Mouse (Mus musculus) hindbrain, embryonic 12.5 days (tissue): Measurements from ENCODE around the gene Rbm47. TPM values are rescaled to one million over a fixed set of nuclear protein-coding genes. Genes with fewer than 3 reads are reported as not detected.

Experiments
- ATAC-seq: fragments of 200-750 bp; cut with Nextera tagmentation; 2 replicates; pipeline ENCODE4 v1.8.0; 2017; ENCODE audit warnings: moderate TSS enrichment; ENCODE audit not compliant: low FRiP score
- H3K27ac ChIP-seq: fragments of 300-500 bp; sonication (generic); 2 replicates; pipeline ENCODE4 v1.5.1; 2016; ENCODE audit warnings: mild to moderate bottlenecking
- H3K27me3 ChIP-seq: fragments of 300-500 bp; sonication (generic); 2 replicates; pipeline ENCODE4 v1.6.1; 2016; ENCODE audit warnings: mild to moderate bottlenecking
- H3K36me3 ChIP-seq: fragments of 300-500 bp; sonication (generic); 2 replicates; pipeline ENCODE4 v1.6.1; 2016; ENCODE audit warnings: mild to moderate bottlenecking
- H3K4me1 ChIP-seq: fragments of 300-500 bp; sonication (generic); 2 replicates; pipeline ENCODE4 v1.6.1; 2016
- H3K4me2 ChIP-seq: fragments of 300-500 bp; sonication (generic); replicated peaks from 2 replicates; pipeline ENCODE4 v1.6.1; 2016; ENCODE audit warnings: mild to moderate bottlenecking
- H3K4me3 ChIP-seq: fragments of 300-500 bp; sonication (generic); 2 replicates; pipeline ENCODE4 v1.5.1; 2016; ENCODE audit warnings: mild to moderate bottlenecking
- H3K9ac ChIP-seq: fragments of 300-500 bp; sonication (generic); 2 replicates; pipeline ENCODE4 v1.6.1; 2016; ENCODE audit warnings: mild to moderate bottlenecking, moderate library complexity
- H3K9me3 ChIP-seq: fragments of 300-500 bp; sonication (generic); replicated peaks from 2 replicates; pipeline ENCODE4 v1.6.1; 2016; ENCODE audit warnings: mild to moderate bottlenecking
- WGBS: fragments of 180-500 bp; shearing (Covaris S2); methylation state at CpG from one replicate; pipeline ENCODE4 v1.1.7; 2016; 5-methylcytosine and 5-hydroxymethylcytosine counted together
- polyA plus RNA-seq: library from polyadenylated mRNA; unstranded; fragments of >200 nt; fragmentation: Nextera tagmentation; extraction: Ambion mirVana; gene quantifications from 2 replicates; pipeline ENCODE4 v1.2.1, GENCODE M21; 2016

Gene Rbm47
- polyA plus RNA-seq, 1 experiment from 2014 or later, result 9.6 TPM

DNA sequence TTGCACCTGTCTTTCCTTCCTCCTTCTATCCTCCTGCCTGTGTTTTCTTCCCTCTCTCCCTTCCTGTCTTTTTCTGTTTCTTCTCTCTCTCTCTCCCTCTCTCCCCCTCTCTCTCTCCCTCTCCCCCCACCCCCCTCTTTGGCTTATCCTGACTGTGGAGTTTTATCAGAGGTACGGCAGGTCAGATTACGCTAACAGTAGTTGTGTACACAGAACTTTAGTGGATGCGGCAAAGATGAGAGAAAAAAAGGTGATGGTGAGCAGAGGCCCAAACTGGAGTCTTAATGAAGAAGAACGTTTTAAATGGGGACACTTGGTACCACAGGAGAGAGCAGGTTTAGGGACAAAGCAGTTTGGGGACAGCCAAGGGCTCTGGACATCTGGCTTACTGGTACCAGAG lies 83.3 kb downstream of the Rbm47 start:
- H3K27ac ChIP-seq, result no peak overlapping the region
- H3K27me3 ChIP-seq, result no peaks in the 10 kb centered on the region
- no peak for ATAC-seq
- no peak overlapping the region for H3K4me2 ChIP-seq
- H3K4me1 ChIP-seq, result no peaks in the 10 kb centered on the region
- H3K4me3 ChIP-seq, result no peak overlapping the region
- H3K9me3 ChIP-seq, result no peaks in the 10 kb centered on the region
- H3K9ac ChIP-seq, result no peak overlapping the region
- 87% methylated on average over 4 of the region's 4 CpGs for WGBS
- H3K36me3 ChIP-seq, result no peaks in the 10 kb centered on the region

DNA sequence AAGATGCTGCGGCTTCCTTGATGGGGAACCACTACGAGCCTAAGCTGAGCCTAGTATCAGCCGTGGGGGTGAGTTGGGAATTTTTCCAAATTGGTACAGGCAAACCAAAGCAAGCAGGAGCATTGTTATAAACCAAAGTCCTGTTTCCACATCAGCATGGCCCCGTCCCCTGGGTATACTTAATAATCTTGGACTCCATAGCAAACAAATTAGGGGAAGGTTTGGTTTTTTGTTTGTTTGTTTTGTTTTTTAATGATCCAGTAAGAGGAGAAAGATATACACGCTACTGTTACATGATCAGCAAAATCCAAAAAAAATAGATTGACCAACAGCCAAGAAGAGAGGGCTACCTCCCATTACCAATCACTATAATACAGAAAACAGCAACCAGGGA lies 84.0 kb downstream of the Rbm47 start:
- Histone ChIP-seq H3K36me3 (no peaks in the 10 kb centered on the region), H3K4me1 (no peaks in the 10 kb centered on the region), H3K9me3 (no peaks in the 10 kb centered on the region), H3K4me3 (no peak overlapping the region), H3K27me3 (no peaks in the 10 kb centered on the region), H3K9ac (no peak overlapping the region), H3K27ac (no peak overlapping the region), H3K4me2 (no peak overlapping the region)
- no peak for ATAC-seq
- 89% methylated on average over 5 of the region's 5 CpGs for WGBS

DNA sequence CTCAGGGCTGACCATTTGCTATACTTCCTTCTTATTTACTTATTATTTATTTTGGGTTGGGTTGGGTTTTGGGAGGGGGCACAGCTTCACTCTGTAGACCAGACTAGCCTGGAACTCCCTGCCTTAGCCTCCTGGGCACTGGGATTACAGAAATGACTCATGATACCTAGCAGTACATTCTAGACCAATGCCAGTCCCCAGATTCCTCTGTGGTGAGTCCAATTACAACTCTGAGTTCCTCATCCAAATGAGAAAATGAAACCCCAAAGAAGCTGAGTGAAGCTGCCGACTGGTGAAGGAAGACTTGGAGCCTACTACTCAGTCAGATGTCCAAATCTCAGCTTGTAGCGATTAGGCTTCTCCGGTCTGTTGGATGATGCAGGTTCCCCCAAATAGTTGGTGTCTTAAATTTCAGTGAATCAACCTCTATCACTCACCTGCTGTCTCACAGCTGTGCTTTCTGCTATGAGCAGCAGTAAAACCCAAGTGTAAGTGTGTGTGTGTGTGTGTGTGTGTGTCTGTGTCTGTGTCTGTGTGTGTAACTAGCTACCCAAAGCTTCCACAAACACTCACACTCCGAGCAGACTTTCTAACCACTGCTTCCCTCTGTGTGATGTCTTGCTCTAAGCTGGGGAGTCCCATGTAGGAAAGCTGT lies 84.5 kb downstream of the Rbm47 start:
- Histone ChIP-seq H3K4me3 (no peak overlapping the region), H3K9me3 (no peaks in the 10 kb centered on the region), H3K9ac (no peak overlapping the region), H3K4me2 (no peak overlapping the region), H3K4me1 (no peaks in the 10 kb centered on the region), H3K27ac (no peak overlapping the region), H3K36me3 (no peaks in the 10 kb centered on the region), H3K27me3 (no peaks in the 10 kb centered on the region)
- 89% methylated on average over 4 of the region's 4 CpGs for WGBS
- no peak for ATAC-seq

DNA sequence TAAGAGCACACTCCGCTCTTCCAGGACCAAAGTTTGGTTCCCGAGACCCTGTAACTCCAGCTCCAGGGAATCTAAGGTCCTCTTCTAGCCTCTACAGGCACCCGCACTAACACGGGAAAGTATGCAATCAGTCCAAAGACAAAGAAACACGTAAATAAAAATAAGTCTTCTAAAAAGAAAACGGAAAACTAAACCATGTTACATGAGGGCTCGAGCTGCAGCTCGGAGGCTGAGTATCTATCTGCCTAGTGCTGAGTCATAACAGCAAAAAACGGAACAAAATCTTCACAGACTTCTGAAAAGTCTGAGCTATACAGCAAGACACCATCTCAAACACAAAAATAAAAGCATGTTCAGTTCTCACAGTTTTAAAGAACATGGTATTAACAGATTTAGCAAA lies 86.0 kb downstream of the Rbm47 start:
- H3K27ac ChIP-seq, result no peak overlapping the region
- H3K4me3 ChIP-seq, result no peak overlapping the region
- no peaks in the 10 kb centered on the region for H3K36me3 ChIP-seq
- no peak overlapping the region for H3K4me2 ChIP-seq
- no peak overlapping the region for H3K9ac ChIP-seq
- H3K4me1 ChIP-seq, result no peaks in the 10 kb centered on the region
- H3K9me3 ChIP-seq, result no peaks in the 10 kb centered on the region
- no peaks in the 10 kb centered on the region for H3K27me3 ChIP-seq
- WGBS, result 92% methylated on average over 9 of the region's 9 CpGs
- no peak for ATAC-seq

DNA sequence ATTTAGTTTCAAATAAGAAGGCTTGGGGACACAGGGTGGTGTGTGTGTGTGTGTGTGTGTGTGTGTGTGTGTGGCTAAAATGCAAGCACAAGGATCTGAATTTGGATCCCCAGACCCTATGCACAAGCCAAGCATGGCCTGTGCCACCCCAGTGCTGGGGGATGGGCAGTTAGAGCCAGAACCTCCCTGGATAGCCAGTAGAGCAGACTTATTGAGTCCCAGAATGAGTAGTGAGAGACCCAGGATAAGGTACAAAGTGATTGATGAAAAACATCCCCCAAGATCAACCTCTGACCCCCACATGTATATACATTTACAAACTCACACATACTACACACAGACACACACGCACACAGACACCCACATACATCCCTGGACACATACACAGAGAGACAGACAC lies 86.6 kb downstream of the Rbm47 start:
- H3K4me2 ChIP-seq, result no peak overlapping the region
- H3K27ac ChIP-seq, result no peak overlapping the region
- H3K4me1 ChIP-seq, result no peaks in the 10 kb centered on the region
- 90% methylated on average over 1 of the region's 1 CpGs for WGBS
- H3K36me3 ChIP-seq, result no peaks in the 10 kb centered on the region
- H3K9me3 ChIP-seq, result no peaks in the 10 kb centered on the region
- H3K9ac ChIP-seq, result no peak overlapping the region
- no peak for ATAC-seq
- no peak overlapping the region for H3K4me3 ChIP-seq
- no peaks in the 10 kb centered on the region for H3K27me3 ChIP-seq

DNA sequence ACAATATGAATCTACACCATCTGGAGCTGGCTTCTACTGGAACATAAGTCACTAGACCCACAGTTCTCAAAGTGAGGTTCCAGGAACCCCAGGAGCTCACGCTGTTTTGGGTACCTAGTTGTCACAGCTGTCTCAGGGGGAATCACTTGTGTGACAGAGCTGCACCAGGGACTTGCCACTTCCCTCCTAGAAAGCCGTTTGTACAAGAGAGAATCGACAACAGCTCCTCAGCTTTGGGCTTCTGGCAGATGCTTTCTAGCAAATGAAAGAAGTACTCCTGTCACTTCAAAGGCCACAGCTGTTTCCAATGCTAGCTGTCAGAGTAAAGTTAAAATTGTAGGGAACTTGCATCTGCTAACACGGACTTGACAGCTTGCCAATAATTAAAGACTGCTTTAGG lies 87.4 kb downstream of the Rbm47 start:
- H3K36me3 ChIP-seq, result no peaks in the 10 kb centered on the region
- H3K4me2 ChIP-seq, result no peak overlapping the region
- no peak overlapping the region for H3K27ac ChIP-seq
- no peaks in the 10 kb centered on the region for H3K9me3 ChIP-seq
- 57% methylated on average over 4 of the region's 4 CpGs for WGBS
- H3K4me3 ChIP-seq, result no peak overlapping the region
- no peak overlapping the region for H3K9ac ChIP-seq
- H3K27me3 ChIP-seq, result no peaks in the 10 kb centered on the region
- H3K4me1 ChIP-seq, result no peaks in the 10 kb centered on the region
- no peak for ATAC-seq

DNA sequence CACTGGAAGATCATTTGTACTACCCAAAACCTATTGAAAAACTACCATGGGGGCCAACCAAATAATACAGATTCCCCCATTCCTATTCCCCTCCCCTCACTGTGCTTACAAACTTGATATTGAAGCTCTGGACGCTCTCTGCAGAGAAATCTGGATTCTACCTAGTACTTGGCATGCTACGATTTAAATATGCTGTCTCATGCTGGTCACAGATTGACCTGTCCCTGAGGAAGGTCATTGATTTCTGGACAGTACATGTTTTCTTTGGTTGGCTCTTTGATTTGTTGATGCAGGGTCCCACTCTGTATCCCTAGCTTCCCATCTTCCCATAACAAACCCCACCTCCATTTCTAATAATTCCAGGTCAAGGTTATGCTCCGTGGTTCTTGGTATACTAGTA lies 88.4 kb downstream of the Rbm47 start:
- WGBS, result 85% methylated on average over 3 of the region's 3 CpGs
- no peaks in the 10 kb centered on the region for H3K4me1 ChIP-seq
- no peaks in the 10 kb centered on the region for H3K9me3 ChIP-seq
- H3K9ac ChIP-seq, result no peak overlapping the region
- H3K4me2 ChIP-seq, result no peak overlapping the region
- no peak overlapping the region for H3K4me3 ChIP-seq
- no peak overlapping the region for H3K27ac ChIP-seq
- H3K27me3 ChIP-seq, result no peaks in the 10 kb centered on the region
- no peak for ATAC-seq
- H3K36me3 ChIP-seq, result no peaks in the 10 kb centered on the region

DNA sequence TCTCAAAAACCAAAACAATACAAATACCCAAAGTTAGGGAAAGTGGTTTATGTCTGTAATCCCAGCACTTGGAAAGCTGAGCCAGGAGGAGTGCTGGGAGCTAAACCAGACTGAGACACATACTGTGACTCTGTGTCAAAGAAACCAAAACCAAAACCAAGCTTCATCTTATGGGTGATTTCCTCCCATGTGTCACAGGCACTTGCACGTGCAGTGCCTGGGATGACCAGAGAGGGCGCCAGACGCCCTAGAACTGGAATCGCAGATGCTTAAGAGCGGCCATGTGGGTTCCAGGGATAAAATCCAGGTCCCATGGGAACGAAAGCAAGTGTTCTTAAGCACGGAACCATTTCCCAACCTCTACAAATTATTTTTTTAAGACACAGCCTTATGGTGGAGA lies 89.6 kb downstream of the Rbm47 start:
- 44% methylated on average over 7 of the region's 7 CpGs for WGBS
- ATAC-seq, result no peak
- H3K27ac ChIP-seq, result no peak overlapping the region
- H3K27me3 ChIP-seq, result no peaks in the 10 kb centered on the region
- no peak overlapping the region for H3K4me3 ChIP-seq
- no peak overlapping the region for H3K9ac ChIP-seq
- H3K36me3 ChIP-seq, result no peaks in the 10 kb centered on the region
- no peaks in the 10 kb centered on the region for H3K9me3 ChIP-seq
- no peaks in the 10 kb centered on the region for H3K4me1 ChIP-seq
- H3K4me2 ChIP-seq, result no peak overlapping the region

DNA sequence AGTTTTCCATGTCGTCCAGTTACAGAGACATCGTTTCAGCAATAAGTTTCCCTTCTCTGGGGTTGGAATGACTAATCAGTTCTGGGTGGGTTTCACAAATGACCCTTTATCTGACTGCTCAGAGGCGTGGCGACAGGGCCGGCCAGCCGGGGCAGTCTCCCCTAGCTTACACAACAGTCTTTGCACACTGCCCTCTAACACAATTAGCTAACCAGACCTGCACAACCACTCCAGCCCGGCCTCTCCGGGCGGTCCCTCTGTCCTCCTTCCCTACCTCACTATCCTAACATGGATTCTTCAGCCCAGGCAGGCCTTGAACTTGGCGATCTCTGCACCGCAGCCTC lies 90.7 kb downstream of the Rbm47 start:
- Histone ChIP-seq H3K9me3 (no peaks in the 10 kb centered on the region), H3K4me1 (no peaks in the 10 kb centered on the region), H3K27ac (no peak overlapping the region), H3K36me3 (no peaks in the 10 kb centered on the region), H3K4me3 (no peak overlapping the region), H3K27me3 (no peaks in the 10 kb centered on the region), H3K9ac (no peak overlapping the region), H3K4me2 (no peak overlapping the region)
- no peak for ATAC-seq
- 72% methylated on average over 11 of the region's 11 CpGs for WGBS

DNA sequence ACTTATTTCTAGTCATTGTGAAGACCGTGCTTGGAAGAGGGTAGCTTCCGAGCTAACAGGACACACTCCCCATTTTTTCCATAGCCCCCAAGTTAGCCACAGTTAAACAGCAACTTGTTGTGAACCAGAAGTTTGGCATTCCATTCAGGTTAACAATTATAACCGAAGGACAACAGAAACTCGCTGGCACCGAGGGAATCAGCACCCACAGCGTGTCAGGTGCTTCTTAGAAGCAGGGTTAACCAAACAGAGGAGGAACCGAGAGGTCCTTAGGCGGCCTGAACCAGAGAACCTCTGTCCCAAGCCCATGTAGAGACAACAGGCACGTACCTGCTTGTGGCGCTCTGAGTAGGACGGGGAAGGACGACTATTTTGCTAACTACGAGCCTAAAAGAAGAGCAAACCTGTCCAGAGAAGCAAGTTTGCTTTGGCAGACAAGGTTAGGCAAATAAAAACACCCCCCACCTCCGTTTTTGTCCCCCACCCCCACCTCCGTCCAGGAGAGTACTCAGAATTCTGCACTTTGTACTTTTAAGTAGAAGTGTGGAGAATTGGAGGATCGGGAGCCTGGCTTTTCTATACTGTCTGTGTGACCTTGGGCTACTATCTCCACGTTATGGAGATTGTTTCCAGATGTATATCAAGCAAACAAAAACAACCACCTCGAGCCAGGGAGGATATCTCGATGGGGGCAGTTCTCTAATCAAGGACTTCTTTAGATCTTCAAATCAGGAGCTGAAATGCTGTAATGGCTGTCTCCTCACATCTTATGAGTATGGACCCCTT lies 91.3 kb downstream of the Rbm47 start:
- no peak for ATAC-seq
- Histone ChIP-seq H3K4me2 (no peak overlapping the region), H3K36me3 (no peaks in the 10 kb centered on the region), H3K9ac (no peak overlapping the region), H3K4me1 (0 out of 2 replicates have a peak, but pooled peaks cover 2% of the 10 kb centered on the region), H3K9me3 (no peaks in the 10 kb centered on the region), H3K27ac (no peak overlapping the region), H3K4me3 (no peak overlapping the region), H3K27me3 (no peaks in the 10 kb centered on the region)
- WGBS, result 76% methylated on average over 19 of the region's 19 CpGs

DNA sequence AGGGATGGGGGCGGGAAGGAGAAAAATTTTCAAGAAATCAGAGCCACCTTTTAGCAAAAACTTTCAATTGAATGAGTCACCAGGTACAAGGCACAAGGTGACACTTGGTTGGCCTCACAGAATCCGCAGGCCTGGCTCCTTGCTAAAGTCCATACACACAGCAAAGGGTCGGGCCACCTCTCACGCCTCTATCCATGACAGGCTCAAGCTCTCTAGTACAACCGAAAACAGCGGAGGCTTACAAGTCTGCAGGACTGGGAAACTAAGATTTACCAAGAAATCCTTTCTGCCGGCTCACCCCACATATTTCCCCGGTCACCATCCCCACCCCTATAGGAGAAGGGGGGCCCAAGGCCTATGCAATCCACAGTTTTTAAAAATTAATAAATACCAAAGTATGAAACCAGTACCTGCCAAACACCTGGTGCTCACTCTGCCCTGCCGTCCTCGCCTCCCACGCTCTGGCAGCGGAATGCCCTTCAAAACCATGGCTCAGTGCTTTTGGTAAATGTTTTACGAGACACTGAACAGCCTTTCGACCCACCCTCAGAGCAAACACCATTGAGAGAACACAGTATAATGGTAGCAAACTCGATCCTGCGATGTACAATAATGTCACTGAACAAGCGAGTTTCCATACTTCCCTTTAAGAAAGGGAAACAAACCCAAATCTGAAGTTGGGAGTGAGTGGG lies 92.2 kb downstream of the Rbm47 start:
- 0 out of 2 replicates have a peak, but pooled peaks cover 2% of the 10 kb centered on the region for H3K4me1 ChIP-seq
- H3K27me3 ChIP-seq, result no peaks in the 10 kb centered on the region
- no peak overlapping the region for H3K27ac ChIP-seq
- H3K9ac ChIP-seq, result no peak overlapping the region
- no peak for ATAC-seq
- 86% methylated on average over 17 of the region's 17 CpGs for WGBS
- no peaks in the 10 kb centered on the region for H3K9me3 ChIP-seq
- no peaks in the 10 kb centered on the region for H3K36me3 ChIP-seq
- H3K4me3 ChIP-seq, result no peak overlapping the region
- no peak overlapping the region for H3K4me2 ChIP-seq

DNA sequence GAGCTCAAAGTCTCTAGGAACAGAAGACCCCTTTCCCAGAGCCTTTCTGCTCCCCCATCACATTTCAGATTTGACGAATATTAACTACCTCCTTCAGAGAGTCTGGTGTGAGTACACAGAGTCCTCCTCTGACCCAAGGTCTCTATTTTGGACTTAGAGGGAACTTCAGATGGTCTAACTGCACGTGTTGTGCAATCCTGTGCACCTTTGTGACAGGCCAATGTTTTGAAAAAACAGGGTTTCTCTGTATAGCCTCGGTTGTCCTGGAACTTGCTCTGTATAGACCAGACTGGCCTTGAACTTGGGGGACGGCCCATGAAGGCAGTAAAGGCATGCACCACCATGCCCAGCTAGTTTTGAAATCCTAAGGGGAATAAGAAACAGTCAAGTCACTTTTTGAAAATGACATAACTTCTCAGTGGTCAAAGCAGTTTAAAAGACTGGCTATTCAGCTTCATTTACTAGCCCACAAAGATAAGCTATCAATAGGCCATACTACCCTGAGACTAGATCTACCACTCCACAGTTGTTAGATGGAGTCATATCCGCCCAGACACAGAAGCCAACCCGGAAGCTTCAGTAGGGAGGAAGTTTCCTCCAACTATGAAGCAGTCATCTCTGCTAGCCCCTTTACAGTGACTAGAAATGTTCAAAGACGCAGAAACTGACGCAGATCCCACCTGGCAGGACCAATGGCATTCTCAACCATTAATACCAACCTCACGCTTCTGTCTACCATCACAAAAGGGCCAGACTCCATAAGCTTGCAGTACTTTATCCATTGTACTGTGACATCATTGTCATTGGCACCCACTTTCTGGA lies 93.3 kb downstream of the Rbm47 start:
- no peak overlapping the region for H3K27ac ChIP-seq
- ATAC-seq, result no peak
- no peaks in the 10 kb centered on the region for H3K9me3 ChIP-seq
- H3K4me3 ChIP-seq, result no peak overlapping the region
- H3K27me3 ChIP-seq, result no peaks in the 10 kb centered on the region
- H3K36me3 ChIP-seq, result no peaks in the 10 kb centered on the region
- H3K4me1 ChIP-seq, result 0 out of 2 replicates have a peak, but pooled peaks cover 2% of the 10 kb centered on the region
- no peak overlapping the region for H3K4me2 ChIP-seq
- 91% methylated on average over 9 of the region's 9 CpGs for WGBS
- H3K9ac ChIP-seq, result no peak overlapping the region
